9 mouse cellular contexts compared by ENCODE assay signal in genomic region chr5:140370446-140371254, GRCm38 (mm10). TPM values are rescaled to one million over a fixed set of nuclear protein-coding genes. Genes with fewer than 3 reads are reported as not detected.
DNase-seq lines count a peak whose midpoint lies in the region; ATAC-seq lines count a peak whose summit lies in the region.
"Had no signal": no experiment of that assay in that cellular context is flagged by ENCODE, and none has a peak within 500 bp of the region (broad histone marks: within the 10 kb centered on the region; RNA-seq: fewer than 3 reads in every experiment).

No protein-coding gene starts in this region.

- H3K9ac ChIP-seq in heart, embryonic 16.5 days (ENCODE audit: low read length): no peak overlapping the region
- H3K9ac ChIP-seq in midbrain, embryonic 15.5 days: no peak overlapping the region

- H3K4me3 ChIP-seq in heart, embryonic 16.5 days (ENCODE audit: low read length): no peak overlapping the region
- no peak overlapping the region for H3K4me3 ChIP-seq in midbrain, embryonic 15.5 days

- intact Hi-C loops in heart, postnatal 25 days (cut with DNase I): no loop called here

- H3K27ac ChIP-seq in heart, embryonic 16.5 days (ENCODE audit: low read length): peak overlapping the region; percentile 50; the same call in 1 of the 2 replicates
- H3K27ac ChIP-seq in midbrain, embryonic 15.5 days: no peak overlapping the region

- DNase-seq in heart, adult 11 months: peak; percentile 96
- no peak for DNase-seq in heart, postnatal 25 days (ENCODE audit: low spot score)
- peak; percentile 10 for DNase-seq in liver
- DNase-seq in testis, postnatal 14 days (ENCODE audit: low spot score): no peak
- DNase-seq in left cerebral cortex, adult 18-20 months (ENCODE audit: low spot score in 2 of 2): no peak
- DNase-seq: embryo, embryonic 11 days had no signal

- WGBS in heart, embryonic 16.5 days: 48% methylated on average over 6 of the region's 6 CpGs
- WGBS in midbrain, embryonic 15.5 days: 87% methylated on average over 6 of the region's 6 CpGs

- H3K4me2 ChIP-seq in heart, embryonic 16.5 days (ENCODE audit: low read depth, low read length): no peak overlapping the region
- H3K4me2 ChIP-seq in midbrain, embryonic 15.5 days: no peak overlapping the region

- ATAC-seq in heart, embryonic 16.5 days (replicated peaks; ENCODE audit: extremely low read depth, insufficient read depth, low FRiP score): no peak
- peak; percentile 37; the same call in 1 of the 2 replicates for ATAC-seq in megakaryocyte progenitor cell, adult 5-6 weeks (replicated peaks; ENCODE audit: poor library complexity)
- no peak for ATAC-seq in midbrain, embryonic 15.5 days (replicated peaks)

- no peaks in the 10 kb centered on the region for H3K9me3 ChIP-seq in heart, embryonic 16.5 days (replicated peaks; ENCODE audit: control insufficient read depth, low read length)
- H3K9me3 ChIP-seq in midbrain, embryonic 15.5 days: no peaks in the 10 kb centered on the region

- H3K4me1 ChIP-seq in heart, embryonic 16.5 days (ENCODE audit: control insufficient read depth, insufficient read depth, low read length): peaks cover 9% of the 10 kb centered on the region
- H3K4me1 ChIP-seq in midbrain, embryonic 15.5 days: 0 out of 2 replicates have a peak, but pooled peaks cover 3% of the 10 kb centered on the region

- no peaks in the 10 kb centered on the region for H3K36me3 ChIP-seq in heart, embryonic 16.5 days (ENCODE audit: control insufficient read depth, insufficient read depth)
- no peaks in the 10 kb centered on the region for H3K36me3 ChIP-seq in midbrain, embryonic 15.5 days (replicated peaks)

- H3K27me3 ChIP-seq in heart, embryonic 16.5 days (ENCODE audit: control insufficient read depth, insufficient read depth, low read length): no peaks in the 10 kb centered on the region
- no peaks in the 10 kb centered on the region for H3K27me3 ChIP-seq in midbrain, embryonic 15.5 days (replicated peaks)

RNA-seq across cellular contexts. Expression of gene Snx8, which starts 18.4 kb away (rescaled TPM):
- total RNA-seq in heart, postnatal 25 days (2021): 10 to 100 TPM; 12.5 to 14.0 TPM
- 16.4 and 17.9 TPM in 2 replicates for polyA plus RNA-seq in heart, embryonic 16.5 days (2015; fragmentation: Nextera tagmentation; extraction: Ambion mirVana)
- 5.5 and 8.5 TPM in 2 replicates for total RNA-seq in megakaryocyte progenitor cell, adult 5-6 weeks (2015)
- total RNA-seq in megakaryocyte progenitor cell, adult 5-6 weeks (2017): 7.0 and 7.2 TPM in 2 replicates
- total RNA-seq in left cerebral cortex, adult 18-20 months (2021): 10 to 100 TPM; 14.4 to 15.6 TPM
- polyA plus RNA-seq in midbrain, embryonic 15.5 days (2015; fragmentation: Nextera tagmentation; extraction: Ambion mirVana): 40.5 and 41.4 TPM in 2 replicates

RNA-seq across cellular contexts. Expression of gene Mrm2, which starts 39.0 kb away (rescaled TPM):
- total RNA-seq in heart, postnatal 25 days (2021): 10 to 100 TPM; 11.0 to 12.8 TPM
- 16.7 and 16.9 TPM in 2 replicates for polyA plus RNA-seq in heart, embryonic 16.5 days (2015; fragmentation: Nextera tagmentation; extraction: Ambion mirVana)
- total RNA-seq in megakaryocyte progenitor cell, adult 5-6 weeks (2015): 4.0 and 5.8 TPM in 2 replicates
- total RNA-seq in megakaryocyte progenitor cell, adult 5-6 weeks (2017): 6.7 and 9.6 TPM in 2 replicates
- 10 to 100 TPM in 1 of 2 experiments, 1 to 10 TPM in 1; 9.5 to 12.2 TPM for total RNA-seq in left cerebral cortex, adult 18-20 months (2021)
- polyA plus RNA-seq in midbrain, embryonic 15.5 days (2015; fragmentation: Nextera tagmentation; extraction: Ambion mirVana): 21.8 and 21.9 TPM in 2 replicates

RNA-seq across cellular contexts. Expression of gene Eif3b, which starts 48.5 kb away (rescaled TPM):
- total RNA-seq in heart, postnatal 25 days (2021): 10 to 100 TPM; 84.8 to 87.5 TPM
- 78.1 and 87.8 TPM in 2 replicates for polyA plus RNA-seq in heart, embryonic 16.5 days (2015; fragmentation: Nextera tagmentation; extraction: Ambion mirVana)
- 250 and 268 TPM in 2 replicates for total RNA-seq in megakaryocyte progenitor cell, adult 5-6 weeks (2015)
- total RNA-seq in megakaryocyte progenitor cell, adult 5-6 weeks (2017): 158 and 226 TPM in 2 replicates
- total RNA-seq in left cerebral cortex, adult 18-20 months (2021): 10 to 100 TPM; 87.1 to 93.6 TPM
- 78.4 and 91.4 TPM in 2 replicates for polyA plus RNA-seq in midbrain, embryonic 15.5 days (2015; fragmentation: Nextera tagmentation; extraction: Ambion mirVana)

RNA-seq across cellular contexts. Expression of gene Nudt1, which starts 49.2 kb away (rescaled TPM):
- total RNA-seq in heart, postnatal 25 days (2021): 10 to 100 TPM in 1 of 2 experiments, 1 to 10 TPM in 1; 9.5 to 11.2 TPM
- polyA plus RNA-seq in heart, embryonic 16.5 days (2015; fragmentation: Nextera tagmentation; extraction: Ambion mirVana): 27.4 and 28.5 TPM in 2 replicates
- total RNA-seq in megakaryocyte progenitor cell, adult 5-6 weeks (2015): 31.3 and 44.1 TPM in 2 replicates
- 49.1 and 58.7 TPM in 2 replicates for total RNA-seq in megakaryocyte progenitor cell, adult 5-6 weeks (2017)
- 1 to 10 TPM; 6.5 to 7.8 TPM for total RNA-seq in left cerebral cortex, adult 18-20 months (2021)
- 22.3 and 23.4 TPM in 2 replicates for polyA plus RNA-seq in midbrain, embryonic 15.5 days (2015; fragmentation: Nextera tagmentation; extraction: Ambion mirVana)

RNA-seq across cellular contexts. Expression of gene Mad1l1, which starts 49.3 kb away (rescaled TPM):
- total RNA-seq in heart, postnatal 25 days (2021): 10 to 100 TPM; 10.0 to 11.0 TPM
- polyA plus RNA-seq in heart, embryonic 16.5 days (2015; fragmentation: Nextera tagmentation; extraction: Ambion mirVana): 26.5 and 27.8 TPM in 2 replicates
- 11.2 and 11.8 TPM in 2 replicates for total RNA-seq in megakaryocyte progenitor cell, adult 5-6 weeks (2015)
- total RNA-seq in megakaryocyte progenitor cell, adult 5-6 weeks (2017): 63.1 and 65.3 TPM in 2 replicates
- 10 to 100 TPM; 14.3 to 19.3 TPM for total RNA-seq in left cerebral cortex, adult 18-20 months (2021)
- polyA plus RNA-seq in midbrain, embryonic 15.5 days (2015; fragmentation: Nextera tagmentation; extraction: Ambion mirVana): 35.4 and 37.2 TPM in 2 replicates

Comparison
In these comparisons a context has a peak if more than half of its experiments do, and no peak if none do; other contexts are left out.
1. DNase-seq: peak in heart, adult 11 months (single experiment) and liver (single experiment); none in heart, postnatal 25 days (single experiment), testis, postnatal 14 days (single experiment) and left cerebral cortex, adult 18-20 months (0 of 2).